Mouse (Mus musculus) liver, postnatal 0 days (tissue): ENCODE measurements around the gene Klhl41. TPM values are rescaled to one million over a fixed set of nuclear protein-coding genes. Genes with fewer than 3 reads are reported as not detected.
"Not testable (repeated sequence)": the region's sequence is repeated elsewhere in the genome, so short reads cannot be mapped to it uniquely, and the experiment has no call there.

ENCODE experiments used
- ATAC-seq: fragments of 200-750 bp; cut with Nextera tagmentation; 2 replicates; pipeline ENCODE4 v1.8.0; 2017; ENCODE audit warnings: mild to moderate bottlenecking, moderate library complexity
- DNase-seq: peaks from one replicate; pipeline ENCODE4 v3.0.0-alpha.2; 2016
- H3K27ac ChIP-seq: fragments of 300-500 bp; sonication (generic); 2 replicates; pipeline ENCODE4 v1.5.1; 2014; ENCODE audit warnings: antibody characterized with exemption, moderate library complexity, mild to moderate bottlenecking, low read depth
- H3K27me3 ChIP-seq: fragments of 300-500 bp; sonication (generic); 2 replicates; pipeline ENCODE4 v1.6.1; 2014; ENCODE audit warnings: low read length, control low read depth, mixed read lengths; ENCODE audit not compliant: insufficient read depth
- H3K36me3 ChIP-seq: fragments of 300-500 bp; sonication (generic); replicated peaks from 2 replicates; pipeline ENCODE4 v1.6.1; 2014; ENCODE audit warnings: mild to moderate bottlenecking, control low read depth, low read length, moderate library complexity, mixed read lengths; ENCODE audit not compliant: insufficient read depth
- H3K4me1 ChIP-seq: fragments of 300-500 bp; sonication (generic); 2 replicates; pipeline ENCODE4 v1.6.1; 2014; ENCODE audit warnings: antibody characterized with exemption, mild to moderate bottlenecking, control low read depth; ENCODE audit not compliant: insufficient read depth
- H3K4me2 ChIP-seq: fragments of 300-500 bp; sonication (generic); 2 replicates; pipeline ENCODE4 v1.6.1; 2014; ENCODE audit warnings: low read depth, mild to moderate bottlenecking, low read length, moderate library complexity, mixed read lengths
- H3K4me3 ChIP-seq: fragments of 300-500 bp; sonication (generic); 2 replicates; pipeline ENCODE4 v1.5.1; 2014; ENCODE audit warnings: low read depth, low read length
- H3K9ac ChIP-seq: fragments of 300-500 bp; sonication (generic); replicated peaks from 2 replicates; pipeline ENCODE4 v1.6.1; 2014; ENCODE audit warnings: mild to moderate bottlenecking, moderate library complexity
- H3K9me3 ChIP-seq: fragments of 300-500 bp; sonication (generic); 2 replicates; pipeline ENCODE4 v1.6.1; 2016; ENCODE audit warnings: mild to moderate bottlenecking, control low read depth, low read length, mixed read lengths
- CTCF ChIP-seq: sonication (generic); IDR thresholded peaks from 2 replicates; pipeline ENCODE4 v1.5.1; 2016; ENCODE audit warnings: antibody characterized with exemption, low read depth
- EP300 ChIP-seq: IDR thresholded peaks from 2 replicates; pipeline ENCODE4 v1.6.1; 2016; ENCODE audit warnings: antibody characterized with exemption, low read depth, mild to moderate bottlenecking
- WGBS: fragments of 180-500 bp; shearing (Covaris S2); extraction: QIAGEN DNeasy Blood & Tissue Kit; methylation state at CpG from one replicate; pipeline ENCODE4 v1.1.7; 2014; ENCODE audit not compliant: insufficient replicate concordance; 5-methylcytosine and 5-hydroxymethylcytosine counted together
- polyA plus RNA-seq: library from polyadenylated mRNA; unstranded; fragments of >200 nt; fragmentation: Nextera tagmentation; extraction: Ambion mirVana; gene quantifications from 2 replicates; pipeline ENCODE4 v1.2.1, GENCODE M21; 2015

The Klhl41 gene
- polyA plus RNA-seq, 1 experiment from 2014 or later, result 0.11 TPM

DNA sequence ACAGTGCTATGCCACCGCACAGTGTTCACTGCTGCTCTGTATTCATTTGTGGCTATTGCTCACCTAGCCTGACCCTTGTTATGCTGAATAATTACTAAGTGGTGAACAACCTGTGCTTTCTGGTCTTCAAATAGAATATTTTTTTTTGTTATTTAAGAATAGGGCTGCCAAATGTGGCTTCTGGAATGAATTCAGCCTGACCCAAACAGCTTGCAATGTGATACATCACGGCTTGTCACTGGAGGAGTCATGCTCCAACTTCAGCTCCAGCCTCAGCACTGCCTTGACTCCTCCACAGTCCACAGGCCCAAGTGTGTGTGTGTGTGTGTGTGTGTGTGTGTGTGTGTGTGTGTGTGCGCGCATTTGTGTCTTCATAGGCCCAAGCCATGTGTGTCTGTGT lies 10.6 kb upstream of the Klhl41 start:
- Histone ChIP-seq H3K9me3 (no peaks in the 10 kb centered on the region), H3K4me3 (no peak overlapping the region), H3K27ac (no peak overlapping the region), H3K9ac (no peak overlapping the region), H3K4me2 (no peak overlapping the region), H3K27me3 (no peaks in the 10 kb centered on the region), H3K36me3 (no peaks in the 10 kb centered on the region), H3K4me1 (no peaks in the 10 kb centered on the region)
- DNase-seq, result no peak
- ATAC-seq, result no peak
- no peak for TF ChIP-seq EP300
- TF ChIP-seq CTCF, result no peak
- 92% methylated on average over 4 of the region's 4 CpGs for WGBS

DNA sequence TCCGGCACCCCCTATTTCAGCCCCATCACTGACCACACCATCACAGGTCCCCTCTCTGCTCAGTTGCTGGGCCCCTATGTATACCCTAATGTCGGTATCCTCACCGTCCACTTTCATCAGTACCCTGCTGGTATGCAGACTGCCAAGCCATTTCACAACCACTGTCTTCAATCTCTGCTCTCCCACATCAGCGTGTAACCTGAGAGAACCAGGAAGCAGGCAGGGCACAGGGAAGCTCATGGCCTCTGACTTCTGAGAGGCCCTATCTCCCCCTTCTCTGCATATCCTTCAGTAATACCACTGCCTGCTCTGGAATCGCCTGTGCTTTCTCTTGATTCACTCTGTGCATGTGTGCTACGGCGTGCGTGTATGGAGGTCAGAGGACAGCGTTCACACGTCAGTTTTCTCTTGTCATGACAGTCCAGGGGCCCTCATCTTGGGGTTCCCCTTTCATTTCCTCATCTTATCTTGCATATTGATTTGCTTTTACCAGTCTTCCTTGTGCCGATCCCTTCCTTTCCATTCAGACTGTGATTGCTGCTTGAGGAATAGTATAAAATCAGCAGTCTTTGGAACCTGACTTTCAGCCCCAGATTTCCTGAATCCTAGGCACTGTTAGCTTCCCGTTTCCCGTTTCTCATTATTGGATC lies 6.0 kb upstream of the Klhl41 start:
- Histone ChIP-seq H3K9me3 (no peaks in the 10 kb centered on the region), H3K27ac (0 out of 2 replicates have a peak overlapping the region, but pooled peaks have one; percentile 22), H3K4me2 (no peak overlapping the region), H3K9ac (no peak overlapping the region), H3K4me1 (no peaks in the 10 kb centered on the region), H3K27me3 (no peaks in the 10 kb centered on the region), H3K4me3 (no peak overlapping the region), H3K36me3 (no peaks in the 10 kb centered on the region)
- DNase-seq (no peak), ATAC-seq (peak; percentile 33)
- TF ChIP-seq CTCF (no peak), EP300 (no peak)
- WGBS, result 70% methylated on average over 13 of the region's 13 CpGs

DNA sequence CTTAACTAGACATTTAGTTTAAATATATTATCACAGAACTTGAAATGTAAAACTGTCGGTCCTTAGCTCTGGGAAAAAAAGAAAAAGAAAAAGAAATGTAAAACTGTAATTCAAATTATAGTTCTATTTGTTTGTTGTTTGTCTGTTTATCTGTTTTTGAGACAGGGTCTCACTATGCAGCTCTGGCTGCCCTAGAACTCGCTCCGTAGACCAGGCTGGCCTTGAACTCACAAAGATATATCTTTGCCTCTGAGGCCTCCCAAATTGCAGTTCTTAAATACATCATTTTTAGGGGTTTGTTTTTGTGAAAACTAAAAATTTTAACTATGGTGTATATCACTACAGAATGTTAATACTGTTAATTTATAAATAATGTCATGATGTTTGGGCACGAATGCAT lies 2.3 kb upstream of the Klhl41 start:
- Histone ChIP-seq H3K4me1 (no peaks in the 10 kb centered on the region), H3K4me3 (no peak overlapping the region), H3K9ac (no peak overlapping the region), H3K27me3 (no peaks in the 10 kb centered on the region), H3K36me3 (no peaks in the 10 kb centered on the region), H3K27ac (no peak overlapping the region), H3K4me2 (no peak overlapping the region), H3K9me3 (no peaks in the 10 kb centered on the region)
- WGBS, result 80% methylated on average over 4 of the region's 4 CpGs
- DNase-seq, result no peak
- TF ChIP-seq EP300, result no peak
- TF ChIP-seq CTCF, result no peak
- no peak for ATAC-seq

DNA sequence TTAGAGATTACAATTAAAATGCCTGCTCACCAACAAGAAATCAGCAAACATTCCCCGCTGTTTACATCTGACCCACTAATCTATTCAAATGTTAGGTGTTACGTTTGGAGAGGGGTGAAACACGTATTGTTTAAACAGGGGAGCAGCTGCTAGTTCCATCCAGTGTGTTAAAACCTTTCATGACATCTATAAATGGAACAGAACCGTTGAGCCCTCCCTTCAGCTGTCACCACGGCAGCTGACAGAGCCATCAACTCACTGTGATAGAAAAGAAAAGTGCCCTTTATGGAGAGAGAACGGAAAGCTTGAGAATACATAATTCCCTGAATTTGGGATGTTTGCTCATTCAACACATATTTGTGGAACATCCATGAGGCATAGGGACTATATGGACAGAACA lies 1.5 kb upstream of the Klhl41 start:
- TF ChIP-seq EP300 (no peak), CTCF (no peak)

DNA sequence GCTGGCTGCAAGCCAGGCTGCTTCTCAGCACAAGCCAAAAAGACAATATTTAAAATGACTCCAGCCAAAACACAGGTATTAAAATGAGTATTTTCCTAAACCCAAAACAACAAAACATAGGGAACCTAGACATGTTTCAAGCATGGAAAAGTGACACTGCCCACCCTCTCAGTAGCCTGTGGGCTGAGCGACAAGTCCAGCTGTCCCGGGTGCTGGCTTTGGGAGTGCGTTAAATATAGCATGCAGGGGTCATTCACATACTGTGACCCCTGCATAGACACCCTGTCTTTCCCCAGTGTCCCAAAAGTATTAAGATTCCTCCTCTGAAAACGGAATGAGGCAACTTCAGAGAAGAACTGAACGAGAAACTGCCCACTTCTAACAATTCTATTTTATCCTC lies 3.8 kb downstream of the Klhl41 start:
- Histone ChIP-seq H3K27me3 (no peaks in the 10 kb centered on the region), H3K4me2 (no peak overlapping the region), H3K4me3 (no peak overlapping the region), H3K27ac (no peak overlapping the region), H3K36me3 (no peaks in the 10 kb centered on the region), H3K4me1 (no peaks in the 10 kb centered on the region), H3K9me3 (no peaks in the 10 kb centered on the region), H3K9ac (no peak overlapping the region)
- ATAC-seq (no peak), DNase-seq (no peak)
- no peak for TF ChIP-seq EP300
- TF ChIP-seq CTCF, result no peak
- WGBS, result 76% methylated on average over 5 of the region's 5 CpGs

More for the DNA sequence above, 1.5 kb upstream of the Klhl41 start:
- H3K4me1 ChIP-seq, result no peaks in the 10 kb centered on the region
- H3K4me3 ChIP-seq, result no peak overlapping the region
- no peaks in the 10 kb centered on the region for H3K9me3 ChIP-seq
- ATAC-seq (no peak), DNase-seq (no peak)
- H3K4me2 ChIP-seq, result no peak overlapping the region
- 67% methylated on average over 6 of the region's 6 CpGs for whole genome bisulfite sequencing
- H3K36me3 ChIP-seq, result no peaks in the 10 kb centered on the region
- H3K27me3 ChIP-seq, result no peaks in the 10 kb centered on the region
- no peak overlapping the region for H3K27ac ChIP-seq
- no peak overlapping the region for H3K9ac ChIP-seq

DNA sequence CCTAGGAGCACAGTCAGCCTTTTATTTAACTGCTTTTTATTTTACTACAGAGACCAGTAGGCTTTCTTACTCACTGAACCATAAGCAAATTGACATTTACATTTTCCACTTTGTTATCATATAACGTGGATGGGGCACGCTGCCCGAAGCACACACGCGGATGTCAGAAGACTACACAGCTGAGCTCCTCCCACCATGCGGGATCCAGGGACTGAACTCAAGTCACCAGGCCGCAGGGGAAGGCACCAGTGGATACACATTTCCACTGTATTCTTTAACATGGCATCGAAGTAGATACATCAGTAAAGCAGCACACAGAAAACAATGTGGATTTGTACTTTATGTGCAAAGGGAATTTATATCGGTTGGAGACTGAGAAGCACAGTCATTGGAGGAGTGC lies 5.3 kb downstream of the Klhl41 start:
- 83% methylated on average over 9 of the region's 9 CpGs for WGBS
- H3K36me3 ChIP-seq, result no peaks in the 10 kb centered on the region
- ATAC-seq (no peak), DNase-seq (no peak)
- H3K9me3 ChIP-seq, result no peaks in the 10 kb centered on the region
- no peak overlapping the region for H3K4me2 ChIP-seq
- no peak overlapping the region for H3K9ac ChIP-seq
- H3K4me1 ChIP-seq, result no peaks in the 10 kb centered on the region
- no peak overlapping the region for H3K4me3 ChIP-seq
- no peak overlapping the region for H3K27ac ChIP-seq
- TF ChIP-seq CTCF (no peak), EP300 (no peak)
- no peaks in the 10 kb centered on the region for H3K27me3 ChIP-seq

DNA sequence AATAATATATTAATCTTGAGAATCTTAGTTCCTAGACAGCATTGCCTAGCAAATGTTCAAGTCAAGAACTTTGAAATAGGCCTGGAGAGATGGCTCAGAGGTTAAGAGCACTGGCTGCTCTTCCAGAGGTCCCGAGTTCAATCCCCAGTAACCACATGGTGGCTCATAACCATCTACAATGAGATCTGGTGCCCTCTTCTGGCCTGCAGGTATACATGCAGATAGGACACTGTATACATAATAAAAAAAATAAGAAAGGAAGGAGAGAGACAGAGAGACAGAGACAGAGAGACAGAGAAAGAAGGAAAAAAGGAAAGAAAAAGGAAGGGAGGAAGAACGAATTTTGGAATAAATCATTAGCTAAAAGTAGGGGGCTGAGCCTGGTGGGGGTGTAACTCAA lies 6.8 kb downstream of the Klhl41 start:
- H3K36me3 ChIP-seq, result no peaks in the 10 kb centered on the region
- H3K9ac ChIP-seq, result no peak overlapping the region
- no peaks in the 10 kb centered on the region for H3K9me3 ChIP-seq
- H3K4me3 ChIP-seq, result no peak overlapping the region
- 32% methylated on average over 2 of the region's 2 CpGs for WGBS
- no peaks in the 10 kb centered on the region for H3K27me3 ChIP-seq
- TF ChIP-seq EP300 (no peak), CTCF (peak; percentile 58)
- H3K4me2 ChIP-seq, result no peak overlapping the region
- ATAC-seq, result no peak
- no peak overlapping the region for H3K27ac ChIP-seq
- H3K4me1 ChIP-seq, result no peaks in the 10 kb centered on the region
- DNase-seq, result no peak

DNA sequence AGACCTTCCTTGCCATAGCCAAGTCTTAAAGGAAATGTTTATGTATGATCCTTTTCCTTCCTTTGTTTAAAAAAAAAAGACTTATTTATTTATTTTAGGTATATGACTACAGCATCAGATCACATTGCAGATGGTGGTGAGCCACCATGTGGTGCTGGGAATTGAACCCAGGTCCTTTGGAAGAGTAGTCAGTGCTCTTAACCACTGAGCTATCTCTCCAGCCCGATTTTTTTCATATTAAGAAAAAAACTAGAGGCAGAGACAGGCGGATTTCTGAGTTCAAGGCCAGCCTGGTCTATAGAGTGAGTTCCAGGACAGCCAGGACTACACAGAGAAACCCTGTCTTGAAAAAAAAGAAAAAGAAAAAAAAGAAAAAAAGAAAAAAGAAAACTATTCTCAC lies 7.3 kb downstream of the Klhl41 start:
- not testable (repeated sequence) for H3K4me3 ChIP-seq, H3K4me2 ChIP-seq, H3K27ac ChIP-seq, H3K27me3 ChIP-seq, H3K9me3 ChIP-seq, ATAC-seq, H3K36me3 ChIP-seq, H3K9ac ChIP-seq, DNase-seq, H3K4me1 ChIP-seq
- WGBS, result 73% methylated on average over 2 of the region's 2 CpGs
